Mouse (Mus musculus) C2C12 (cell line): Measurements from ENCODE around the gene Acot11.

Source experiments
- CEBPB ChIP-seq: IDR thresholded peaks from one replicate; pipeline ENCODE4 v1.6.1; 2011; ENCODE audit warnings: low read depth, mild to moderate bottlenecking, control low read depth, moderate library complexity
- CTCF ChIP-seq: IDR thresholded peaks from one replicate; pipeline ENCODE4 v1.5.1; 2011; ENCODE audit not compliant: control insufficient read depth, insufficient read depth, insufficient read length
- MYOG ChIP-seq: IDR thresholded peaks from one replicate; pipeline ENCODE4 v1.6.1; 2011; ENCODE audit not compliant: control insufficient read depth, insufficient read length; ENCODE audit errors: extremely low read depth
- USF1 ChIP-seq: IDR thresholded peaks from one replicate; pipeline ENCODE4 v1.6.1; 2011; ENCODE audit warnings: low read depth, mild to moderate bottlenecking, control low read depth, moderate library complexity

- no peak for TF ChIP-seq USF1
- no peak for TF ChIP-seq CTCF
- TF ChIP-seq MYOG, result no peak
- TF ChIP-seq CEBPB, result no peak
Observed at GRCm38 (mm10) chr4:106819404-106819803, 14.6 kb upstream of the Acot11 start.
